Mouse (Mus musculus) cerebellum, postnatal 36 days (tissue): ENCODE measurements at regions not wholly inside any gene's neighbourhood (a gene's known extent, or its start where the extent isn't known, plus 50 kb on each side); places are given as distances from the start of the nearest gene placed in this dataset.

Experiments used
- DNase-seq, 2 experiments: peaks; one replicate each; pipeline ENCODE4 v3.0.0; 2021 to 2022; ENCODE audit warnings: mixed read lengths in 2 of 2

DNA sequence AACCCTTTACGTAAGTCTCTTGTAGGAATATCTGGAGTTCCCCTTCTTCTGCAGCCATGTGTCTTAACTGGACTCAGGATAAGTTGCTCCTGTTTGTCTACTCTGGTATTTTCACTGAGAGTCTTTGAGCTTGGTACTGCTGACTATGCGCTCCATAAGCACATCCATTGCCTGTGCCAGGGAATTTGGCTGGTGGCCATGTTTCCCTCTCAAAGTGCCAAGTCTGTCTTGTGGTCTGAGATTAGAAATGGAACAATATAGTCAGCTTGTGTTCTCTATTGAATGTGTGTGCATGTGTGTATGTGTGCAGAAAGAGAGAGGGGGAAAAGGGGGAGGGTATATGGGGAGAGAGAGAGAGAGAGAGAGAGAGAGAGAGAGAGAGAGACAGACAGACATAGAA is 263.7 kb downstream of the Olfm4 start:
- peak; percentile 92 to 94 for DNase-seq

- no peak for DNase-seq
These were observed 266.0 kb downstream of the Olfm4 start for GRCm38 (mm10) chr14:80249882-80250281.

- peak; percentile 11 to 23 for DNase-seq
These were observed 273.2 kb downstream of the Olfm4 start for GRCm38 (mm10) chr14:80257086-80257485.

DNA sequence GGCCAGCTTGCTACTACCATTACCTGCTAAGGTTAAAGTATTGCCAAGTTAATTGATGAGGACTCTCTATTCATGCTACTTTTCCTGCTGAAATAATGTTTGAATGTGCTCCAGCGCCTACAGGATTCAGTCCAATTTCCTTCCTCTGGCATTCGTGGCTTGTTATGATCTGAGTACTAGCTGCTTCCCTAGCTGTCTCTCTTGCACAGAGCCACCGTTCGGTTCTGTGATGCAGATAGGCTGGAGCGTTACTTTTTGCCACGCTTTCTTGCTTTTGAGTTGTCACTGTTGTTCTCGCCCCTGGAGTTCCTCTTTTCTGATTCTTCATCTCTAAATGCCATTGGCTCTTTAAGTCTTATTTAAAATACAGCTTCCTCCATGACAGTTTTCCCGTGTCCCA is 279.3 kb downstream of the Olfm4 start:
- DNase-seq: no peak

DNA sequence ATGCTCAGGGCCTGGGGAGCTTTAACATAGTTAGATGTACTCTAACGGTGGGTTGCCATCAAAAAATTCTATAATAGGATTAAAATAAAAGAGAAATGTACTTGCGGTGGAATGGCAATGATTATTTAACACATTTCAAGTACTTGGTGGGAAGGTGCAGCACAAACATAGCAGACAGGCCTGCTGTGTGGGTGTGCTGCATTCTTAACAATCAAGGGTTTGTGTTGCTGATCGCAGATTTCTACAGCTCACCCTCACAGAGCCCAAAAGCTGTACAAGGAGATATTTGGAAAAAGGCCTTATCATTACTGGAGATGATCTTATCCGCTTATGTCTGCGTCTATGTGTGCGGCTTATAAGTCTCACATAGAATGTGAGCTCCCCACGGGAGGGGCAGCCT is 281.2 kb downstream of the Olfm4 start:
- DNase-seq: no peak

- peak; percentile 70 to 79 for DNase-seq
These were observed 285.5 kb downstream of the Olfm4 start for GRCm38 (mm10) chr14:80269179-80269951.

GRCm38 (mm10) chr14:80270063-80270462 is 286.2 kb downstream of the Olfm4 start:
- DNase-seq: peak; percentile 27 to 32

DNA sequence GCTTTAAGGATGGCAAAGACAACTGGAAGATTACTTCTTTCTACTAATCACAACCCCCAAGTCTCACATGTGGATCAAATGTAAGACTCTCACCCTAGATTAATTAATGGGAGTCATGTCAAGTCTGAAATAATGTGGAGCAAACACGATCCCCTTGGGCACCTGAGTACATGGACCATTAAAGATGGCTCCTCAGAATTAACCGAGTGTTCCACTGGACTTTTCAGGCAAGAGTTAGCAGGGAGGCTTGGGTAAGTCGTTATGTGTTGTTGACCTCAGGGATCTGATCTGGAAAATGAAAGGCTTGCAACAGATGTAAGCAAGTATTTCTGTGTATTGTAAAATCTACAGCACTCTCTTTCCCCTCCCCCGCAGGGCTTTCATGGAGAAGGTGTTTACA is 296.3 kb downstream of the Olfm4 start:
- DNase-seq: no peak

DNA sequence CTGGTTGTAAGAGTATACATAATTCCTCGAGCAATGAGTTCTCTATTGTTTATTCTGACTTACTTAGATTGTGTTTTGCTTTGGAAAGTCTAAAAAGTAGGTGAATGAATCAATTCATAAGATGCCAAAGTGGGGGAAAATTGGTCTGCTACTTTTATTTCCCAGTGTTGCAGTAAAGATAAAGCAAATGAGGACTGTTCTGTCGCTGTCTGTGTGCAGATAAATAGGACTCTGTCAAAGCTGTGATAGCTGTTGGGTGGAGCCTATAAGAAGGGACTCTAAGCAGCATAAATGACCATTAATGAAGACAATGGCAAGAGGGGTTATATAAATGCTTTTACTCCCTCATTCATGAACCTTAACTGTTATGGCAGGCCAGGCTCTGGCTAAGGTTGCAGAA is 299.8 kb downstream of the Olfm4 start:
- DNase-seq: no peak

- no peak for DNase-seq
These were observed 307.5 kb downstream of the Olfm4 start for GRCm38 (mm10) chr14:80291360-80291759.

GRCm38 (mm10) chr14:80293378-80293777 is 309.5 kb downstream of the Olfm4 start:
- DNase-seq: no peak

DNA sequence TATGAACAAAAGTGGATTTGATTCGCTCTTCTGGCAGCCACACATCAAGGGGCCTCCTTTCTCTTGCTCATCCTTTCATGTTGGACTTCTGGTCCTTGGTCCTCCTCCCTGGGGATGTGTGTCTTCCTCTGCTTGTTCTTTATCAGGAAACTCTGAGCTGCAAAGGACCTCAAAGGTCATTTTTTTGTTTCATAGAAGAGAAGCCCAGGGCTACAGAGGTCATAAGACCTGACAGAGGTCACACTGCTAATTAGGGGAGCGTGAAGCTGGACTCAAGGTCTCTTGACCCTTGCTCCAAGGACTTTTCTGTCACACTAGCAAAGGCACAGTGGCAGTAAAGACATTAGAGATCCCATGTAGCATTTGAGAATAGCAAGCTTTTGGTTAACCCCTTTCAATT is 345.8 kb downstream of the Olfm4 start:
- DNase-seq: no peak

GRCm38 (mm10) chr14:80362024-80362622 is 378.2 kb downstream of the Olfm4 start:
- DNase-seq: no peak

DNA sequence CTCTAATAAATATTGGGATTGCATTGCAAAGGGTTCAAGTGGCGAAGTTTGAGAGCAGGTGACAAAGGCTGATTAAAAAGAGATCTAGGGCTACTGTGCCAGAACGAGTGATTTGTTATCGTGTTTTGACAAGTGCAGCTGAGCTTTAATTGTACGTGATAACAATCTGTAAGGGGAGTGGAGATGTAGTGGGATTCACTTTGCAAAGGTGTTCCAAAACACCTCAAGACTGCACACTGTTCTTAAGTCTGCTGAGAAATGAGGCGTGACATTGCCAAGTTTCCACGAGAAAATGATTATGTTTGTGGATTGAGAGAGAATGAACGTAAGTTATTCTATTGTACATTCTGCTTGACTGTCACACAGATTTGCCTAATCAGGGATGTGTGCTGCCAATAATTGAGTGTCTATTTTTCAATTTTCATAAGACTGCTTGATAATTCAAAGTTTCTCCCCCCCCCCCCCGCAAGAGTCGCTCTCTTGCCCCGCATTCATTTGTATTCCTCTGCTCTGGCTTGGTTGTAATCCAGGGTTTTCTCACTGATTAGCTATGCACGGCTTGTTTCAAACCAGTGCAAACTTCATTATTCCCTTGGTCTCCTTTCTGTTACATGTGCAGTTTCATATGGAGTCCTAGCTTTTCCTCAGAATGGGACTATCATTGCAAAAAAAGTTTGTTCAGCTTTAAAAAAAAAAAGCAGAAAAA is 385.7 kb downstream of the Olfm4 start:
- DNase-seq: no peak

GRCm38 (mm10) chr14:80374290-80374689 is 390.4 kb downstream of the Olfm4 start:
- DNase-seq: peak; percentile 4 to 5

GRCm38 (mm10) chr14:80377064-80377463 is 393.2 kb downstream of the Olfm4 start:
- DNase-seq: no peak

- no peak for DNase-seq
These were observed 407.5 kb downstream of the Olfm4 start for GRCm38 (mm10) chr14:80391418-80391817.

- DNase-seq: no peak
These were observed 424.4 kb downstream of the Olfm4 start for GRCm38 (mm10) chr14:80408317-80408716.

DNA sequence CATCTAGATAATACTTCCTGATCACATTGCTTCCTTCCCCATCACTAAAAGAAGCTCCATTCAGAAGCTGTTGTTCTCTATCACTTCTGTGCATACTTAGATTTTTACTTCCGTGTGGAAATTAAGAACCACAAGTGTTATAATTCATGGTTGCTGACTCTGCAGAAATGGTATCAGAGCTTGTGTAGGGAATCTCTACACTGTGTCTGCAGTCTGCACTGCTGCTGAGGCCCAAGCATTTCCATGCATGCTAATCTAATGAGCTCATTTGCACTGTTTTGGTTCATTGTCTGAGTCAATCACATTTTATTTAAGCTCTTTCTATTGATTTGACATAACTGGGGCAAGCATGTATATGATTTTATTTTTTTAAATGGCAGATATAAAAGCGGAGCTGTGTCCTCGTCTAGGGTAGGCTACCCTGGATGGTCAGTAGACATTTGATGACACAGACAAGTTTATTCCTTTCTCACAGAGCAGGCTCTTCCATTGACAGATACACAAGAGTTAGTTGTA is 435.0 kb downstream of the Olfm4 start:
- no peak for DNase-seq

DNA sequence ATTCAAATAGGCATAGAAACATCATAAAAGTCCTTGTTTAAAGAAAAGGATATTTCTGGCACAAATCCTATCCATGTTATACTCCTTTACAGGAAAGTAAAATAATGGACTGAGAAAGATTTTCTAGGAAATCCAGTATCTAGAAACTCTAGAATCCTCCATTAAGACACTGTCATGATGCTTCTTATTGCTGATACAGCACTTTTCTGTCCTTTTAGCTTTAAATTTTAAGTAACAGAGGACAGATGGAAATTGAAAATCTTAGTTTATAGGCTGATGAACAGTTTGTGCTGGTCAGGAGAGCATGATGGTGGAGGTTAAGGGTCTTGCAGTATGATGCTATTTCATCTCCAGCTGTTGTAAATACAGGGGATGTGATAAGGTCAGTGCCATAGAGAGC is 459.9 kb downstream of the Olfm4 start:
- no peak for DNase-seq

GRCm38 (mm10) chr14:80471470-80471869 is 487.6 kb downstream of the Olfm4 start:
- no peak for DNase-seq

DNA sequence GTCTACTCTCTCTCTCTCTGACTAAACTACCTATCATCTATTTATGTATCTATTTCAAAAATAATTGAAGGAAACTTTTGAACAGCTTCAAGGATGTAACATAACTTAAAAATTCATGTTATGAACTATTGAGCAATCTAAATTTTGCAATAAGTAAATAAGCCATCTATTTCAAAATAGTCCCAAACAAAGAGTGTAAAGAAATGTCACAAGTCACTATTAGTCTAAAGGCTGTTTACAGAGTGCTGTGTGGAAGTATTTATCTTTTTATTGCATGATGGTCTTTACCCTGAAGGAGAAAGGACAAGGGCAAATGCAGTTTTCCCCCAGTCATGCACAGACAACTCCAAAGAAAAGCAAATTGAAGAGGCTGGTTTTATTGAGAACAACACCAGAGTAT is 496.0 kb downstream of the Olfm4 start:
- no peak for DNase-seq

- DNase-seq: no peak
These were observed 498.9 kb downstream of the Olfm4 start for GRCm38 (mm10) chr14:80482771-80483170.

DNA sequence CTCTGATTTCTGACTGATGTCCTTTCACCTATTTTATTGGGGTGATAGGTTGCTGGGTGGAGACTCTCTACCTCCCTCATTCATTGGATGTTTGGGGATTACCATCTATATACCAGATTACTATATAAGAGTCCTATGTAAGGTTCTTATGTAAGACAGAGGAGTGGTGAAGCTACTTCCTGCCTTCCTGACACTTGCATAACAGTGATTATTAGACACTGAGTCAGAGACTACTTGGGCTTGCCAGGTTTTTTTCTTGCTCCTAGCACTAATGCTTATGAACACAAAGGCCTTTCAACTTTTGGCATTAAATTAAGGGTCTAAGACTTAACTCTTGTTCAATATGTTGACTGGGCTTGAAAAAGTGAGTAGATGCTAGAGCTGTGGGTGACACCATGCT is 500.4 kb downstream of the Olfm4 start:
- DNase-seq: no peak
